Mouse (Mus musculus) cortical plate, adult 2 months (tissue): Measurements from ENCODE around the gene Gfy. TPM values are rescaled to one million over a fixed set of nuclear protein-coding genes. Genes with fewer than 3 reads are reported as not detected.

Experiments used
- H3K27ac ChIP-seq: fragments of 200-500 bp; 2 replicates; pipeline ENCODE4 v1.5.1; 2012; ENCODE audit warnings: low read length, control low read depth, inconsistent platforms; ENCODE audit not compliant: insufficient read depth
- H3K4me1 ChIP-seq: fragments of 200-500 bp; 2 replicates; pipeline ENCODE4 v1.6.1; 2011; ENCODE audit warnings: low read length; ENCODE audit not compliant: control insufficient read depth, insufficient read depth
- H3K4me3 ChIP-seq: fragments of 200-500 bp; 2 replicates; pipeline ENCODE4 v1.5.1; 2011; ENCODE audit warnings: mild to moderate bottlenecking, low read length, control low read depth; ENCODE audit not compliant: insufficient read depth
- CTCF ChIP-seq: fragments of 200-500 bp; IDR thresholded peaks from 2 replicates; pipeline ENCODE4 v1.5.1; 2011; ENCODE audit warnings: mild to moderate bottlenecking, control low read depth, low read length; ENCODE audit not compliant: insufficient read depth; ENCODE audit errors: extremely low read depth
- POLR2A ChIP-seq: fragments of 200-500 bp; IDR thresholded peaks from 2 replicates; pipeline ENCODE4 v1.6.1; 2011; ENCODE audit warnings: mild to moderate bottlenecking, low read length, control low read depth; ENCODE audit not compliant: insufficient read depth; ENCODE audit errors: extremely low read depth
- polyA plus RNA-seq: library from polyadenylated mRNA; depleted of rRNA; stranded (reverse); fragments of >200 nt; gene quantifications from 2 replicates; pipeline ENCODE4 v1.2.3, GENCODE M21; 2012; rRNA removed

Gene Gfy
- polyA plus RNA-seq = 0.38 and 0.62 TPM in 2 replicates

DNA sequence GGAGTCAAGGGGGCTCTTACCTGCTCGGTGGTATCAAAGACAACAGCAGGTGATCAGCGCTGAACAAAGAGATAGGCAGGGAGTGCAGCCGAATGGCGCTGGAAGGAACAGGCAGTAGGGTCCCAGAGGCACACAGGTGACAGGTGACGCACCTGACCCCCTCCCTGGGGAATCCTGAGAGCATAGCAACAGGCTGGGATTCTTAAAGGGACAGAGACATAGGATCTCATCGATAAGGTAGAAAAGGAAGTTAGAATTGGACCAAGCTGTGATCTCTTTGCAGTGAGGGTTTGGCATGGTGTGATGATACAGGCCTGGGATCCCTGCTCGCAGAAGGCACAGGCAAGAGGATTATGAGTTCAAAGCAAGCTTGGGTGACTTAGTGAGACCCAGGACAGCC is at the start of gene Gfy:
TSS of gene Gfy (minus strand) at position 101 of the 400 bp plus-strand sequence.
- no peak for TF ChIP-seq CTCF
- TF ChIP-seq POLR2A = no peak
- no peak within 1 kb of the TSS for H3K4me3 ChIP-seq
- H3K27ac ChIP-seq = no peak within 1 kb of the TSS
- H3K4me1 ChIP-seq = no peaks in the 10 kb centered on the region

DNA sequence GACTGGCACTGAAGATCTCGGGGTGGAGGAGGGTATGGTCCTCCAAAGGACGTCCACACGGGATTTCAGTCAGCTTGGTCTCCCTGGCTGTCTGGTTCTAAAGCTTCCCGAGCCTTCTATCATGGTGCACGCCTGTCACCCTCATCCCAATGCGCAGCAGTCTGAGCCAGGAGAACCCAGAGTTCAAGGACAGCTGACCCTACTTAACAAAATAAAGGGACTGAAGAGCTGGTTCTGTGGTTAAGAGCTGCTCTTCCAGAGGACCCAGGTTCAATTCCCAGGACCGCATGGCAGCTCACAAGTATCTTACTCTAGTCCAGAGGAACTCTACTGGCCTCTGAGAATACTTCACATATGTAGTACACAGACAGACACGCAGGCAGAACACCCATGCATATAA is 49.7 kb upstream of the Gfy start:
- no peak for TF ChIP-seq CTCF
- TF ChIP-seq POLR2A = no peak
- Histone ChIP-seq H3K4me1 (peaks cover 2% of the 10 kb centered on the region; the same call in 1 of the 2 replicates), H3K4me3 (no peak overlapping the region), H3K27ac (no peak overlapping the region)

DNA sequence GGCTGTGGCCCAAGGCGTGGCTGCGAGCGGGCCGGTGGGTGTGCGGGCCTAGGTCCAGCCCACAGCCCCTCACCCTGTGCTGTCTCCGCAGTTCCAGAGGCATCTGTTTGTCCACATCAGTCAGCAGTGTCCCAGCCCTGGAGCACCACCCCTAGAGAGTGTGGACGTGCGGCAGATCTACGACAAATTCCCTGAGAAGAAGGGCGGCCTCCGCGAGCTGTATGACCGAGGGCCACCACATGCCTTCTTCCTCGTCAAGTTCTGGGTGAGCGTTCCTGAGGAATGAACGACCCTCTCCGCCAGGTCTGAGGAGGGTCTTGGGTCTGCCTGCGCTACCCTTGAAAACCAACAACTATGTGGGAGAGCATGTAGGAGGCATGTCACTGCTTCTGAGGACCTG is 49.2 kb upstream of the Gfy start:
- Histone ChIP-seq H3K4me3 (no peak overlapping the region), H3K27ac (no peak overlapping the region), H3K4me1 (peaks cover 2% of the 10 kb centered on the region; the same call in 1 of the 2 replicates)
- TF ChIP-seq CTCF (no peak), POLR2A (no peak)

DNA sequence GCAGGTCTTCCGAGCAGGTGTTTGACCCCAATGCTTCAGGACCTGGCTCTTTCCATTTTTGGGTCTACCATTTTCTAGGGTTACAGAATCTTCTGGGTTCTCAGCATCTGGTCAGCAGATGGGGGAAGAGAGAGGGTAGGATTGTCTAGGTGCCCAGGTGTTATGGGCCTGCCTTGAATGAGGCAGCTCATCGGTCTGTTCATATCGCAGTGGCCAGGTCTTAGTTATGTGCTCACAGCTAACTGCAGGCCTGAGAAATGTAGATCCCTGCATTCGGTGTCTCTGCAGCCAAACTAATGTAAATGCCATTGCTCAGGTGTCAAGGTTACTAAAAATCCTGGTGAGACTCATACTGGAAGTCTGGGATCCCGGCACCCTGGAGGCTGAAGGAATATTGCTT is 47.1 kb upstream of the Gfy start:
- Histone ChIP-seq H3K4me3 (no peak overlapping the region), H3K4me1 (no peaks in the 10 kb centered on the region), H3K27ac (no peak overlapping the region)
- TF ChIP-seq POLR2A (no peak), CTCF (no peak)

DNA sequence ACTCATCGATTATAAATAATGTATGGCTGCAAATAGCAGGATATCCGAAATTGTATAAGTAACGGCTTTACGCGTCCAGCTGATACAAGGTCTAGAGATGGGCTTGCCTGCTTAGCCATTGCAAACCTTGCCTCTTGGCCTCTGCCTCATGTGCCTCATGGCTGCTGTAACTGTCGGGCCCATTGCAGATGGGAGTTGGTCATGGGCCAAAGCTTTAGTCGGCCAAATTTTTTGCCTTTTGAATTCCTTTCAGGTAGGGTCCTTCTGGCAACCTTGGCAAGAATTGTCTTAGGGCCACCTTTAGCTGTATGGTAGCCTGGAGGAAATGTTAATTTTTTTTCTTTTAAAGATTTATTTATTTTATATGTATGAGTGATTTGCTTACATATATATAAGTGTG is 45.5 kb upstream of the Gfy start:
- H3K4me1 ChIP-seq = no peaks in the 10 kb centered on the region
- H3K4me3 ChIP-seq = no peak overlapping the region
- no peak overlapping the region for H3K27ac ChIP-seq
- TF ChIP-seq CTCF = no peak
- no peak for TF ChIP-seq POLR2A

DNA sequence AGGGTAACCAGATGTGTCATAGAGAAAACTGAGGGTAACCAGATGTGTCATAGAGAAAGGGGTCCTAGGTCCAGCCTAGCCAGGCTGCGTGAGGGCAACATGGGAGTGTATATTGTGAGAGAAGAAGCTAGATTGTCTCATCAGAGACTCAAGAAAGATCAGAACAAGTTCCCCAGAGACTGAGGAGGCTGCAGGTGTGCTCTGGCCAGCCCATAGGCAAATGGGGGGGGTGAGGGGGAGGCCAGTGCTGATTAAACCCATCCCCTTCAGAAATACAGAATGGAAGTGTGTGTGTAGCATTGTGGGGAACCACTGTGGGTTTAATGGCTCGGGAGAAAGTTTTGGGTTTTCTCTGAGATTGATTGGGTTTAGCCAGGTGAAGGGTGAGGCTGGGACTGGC is 42.3 kb upstream of the Gfy start:
- TF ChIP-seq CTCF (no peak), POLR2A (no peak)
- Histone ChIP-seq H3K4me3 (no peak overlapping the region), H3K4me1 (no peaks in the 10 kb centered on the region), H3K27ac (no peak overlapping the region)

DNA sequence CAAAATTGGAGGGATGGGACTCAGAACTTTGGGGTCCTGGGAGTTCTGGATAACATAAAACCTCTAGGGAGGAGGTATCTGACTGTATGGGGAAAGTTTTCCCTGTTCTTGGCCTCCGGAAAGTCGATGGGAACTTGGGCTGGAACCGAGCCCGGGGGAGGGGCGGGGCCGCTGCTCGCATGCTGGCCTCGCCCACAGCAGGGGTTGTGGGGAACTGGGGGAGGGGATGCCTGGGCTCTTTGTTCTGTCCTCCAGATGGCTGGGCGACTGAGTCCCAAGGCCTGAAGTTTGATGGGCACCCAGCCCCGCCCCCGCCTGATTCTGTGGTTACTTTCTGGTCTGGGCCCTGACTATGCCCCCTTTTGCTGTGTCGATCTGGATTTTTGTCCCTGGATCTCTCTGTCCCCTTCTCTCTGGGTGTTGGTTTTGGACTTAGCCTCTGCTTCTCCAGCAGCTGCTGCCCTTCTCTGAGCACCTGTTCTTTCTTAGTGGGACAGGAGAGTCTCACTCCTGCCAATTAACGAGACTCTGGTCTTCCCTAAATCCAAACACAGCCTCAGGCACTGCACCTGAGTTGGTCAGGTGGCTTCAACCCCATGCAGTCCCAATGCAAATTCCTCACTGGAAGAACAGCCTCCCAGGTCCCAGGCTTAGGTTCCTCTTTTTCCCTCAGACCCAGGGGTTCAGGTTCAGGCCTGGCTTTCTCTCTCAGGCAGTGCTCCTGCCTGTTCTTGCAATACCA is 37.2 kb upstream of the Gfy start:
- Histone ChIP-seq H3K4me1 (no peaks in the 10 kb centered on the region), H3K27ac (no peak overlapping the region), H3K4me3 (peak overlapping the region; percentile 16; the same call in 1 of the 2 replicates)
- TF ChIP-seq CTCF (no peak), POLR2A (no peak)

DNA sequence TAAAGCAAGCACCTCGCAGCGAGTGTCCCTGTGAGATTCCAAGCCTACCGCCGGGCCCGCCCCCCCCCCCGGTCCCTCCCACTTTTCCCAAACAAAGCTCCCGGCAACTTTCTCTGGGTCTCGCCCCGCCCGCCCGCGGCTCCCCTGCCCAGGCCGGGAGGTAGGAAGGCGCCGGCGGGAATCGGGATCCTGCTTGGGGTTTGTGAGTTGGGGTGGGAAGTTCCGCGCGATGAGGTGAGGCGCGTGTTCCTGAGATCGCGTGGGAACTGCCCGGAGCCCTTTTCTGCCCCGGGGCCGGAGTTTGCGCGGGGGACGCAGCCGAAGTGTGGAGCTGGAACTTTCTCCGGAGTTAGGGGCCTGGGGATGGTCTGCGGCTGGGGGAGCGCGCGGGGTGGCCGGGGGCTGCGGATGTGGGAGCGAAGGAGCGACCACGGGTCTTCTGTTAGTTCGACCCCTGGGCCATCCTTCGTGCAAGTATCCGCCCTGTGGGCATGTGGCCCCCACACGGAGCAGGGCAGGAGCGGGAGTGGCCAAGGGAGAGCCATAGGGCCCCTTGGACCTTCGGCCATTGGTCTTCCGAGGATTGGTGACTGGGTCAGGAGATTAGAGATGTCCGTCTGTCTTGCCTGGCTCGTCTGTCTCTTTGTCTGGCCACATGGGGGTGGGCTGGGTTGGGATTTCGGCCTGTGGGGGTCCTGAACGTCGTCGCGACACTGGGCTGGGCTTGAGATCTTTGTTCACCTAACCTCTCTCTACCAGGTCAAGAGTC is 36.5 kb upstream of the Gfy start, which contains the start of gene Tead2:
TSS of gene Tead2 (plus strand) at position 81 of the 769 bp plus-strand sequence.
- H3K4me3 ChIP-seq = peak within 1 kb of the TSS; percentile 16
- no peak within 1 kb of the TSS for H3K27ac ChIP-seq
- H3K4me1 ChIP-seq = no peaks in the 10 kb centered on the region
- TF ChIP-seq POLR2A = no peak
- TF ChIP-seq CTCF = no peak

DNA sequence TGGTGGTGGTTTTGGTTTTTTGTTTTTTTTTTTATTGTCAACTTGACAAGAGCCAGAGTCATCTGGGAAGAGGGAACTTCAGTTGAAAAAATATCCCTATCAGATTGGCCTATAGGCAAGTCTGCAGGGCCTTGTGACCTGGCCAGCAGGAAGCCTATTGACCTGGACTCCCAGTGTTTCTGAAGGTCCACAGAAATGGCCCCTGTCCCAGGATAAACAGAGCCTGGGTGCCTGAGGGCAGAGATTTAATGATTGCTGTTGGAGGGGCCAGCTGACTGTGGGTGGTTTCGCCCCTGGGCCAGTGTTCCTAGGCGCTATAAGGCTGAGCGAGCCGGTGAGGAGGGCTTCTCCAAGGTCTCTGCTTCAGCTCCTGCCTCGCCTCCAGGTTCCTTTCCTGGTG is 34.3 kb upstream of the Gfy start:
- H3K4me1 ChIP-seq = no peaks in the 10 kb centered on the region
- TF ChIP-seq CTCF (no peak), POLR2A (no peak)
- H3K4me3 ChIP-seq = no peak overlapping the region
- no peak overlapping the region for H3K27ac ChIP-seq
